Mouse (Mus musculus) frontal cortex, postnatal 10 days (tissue): Measurements from ENCODE around the gene Hc.

ENCODE experiments used
- DNase-seq, 2 experiments: peaks; one replicate each; pipeline ENCODE4 v3.0.0; 2022; ENCODE audit warnings: low spot score in 2 of 2, mixed read lengths in 1 of 2

Gene Hc

GRCm38 (mm10) chr2:34954344-34954743 lies 106.9 kb downstream of the Hc start:
- DNase-seq, result no peak

DNA sequence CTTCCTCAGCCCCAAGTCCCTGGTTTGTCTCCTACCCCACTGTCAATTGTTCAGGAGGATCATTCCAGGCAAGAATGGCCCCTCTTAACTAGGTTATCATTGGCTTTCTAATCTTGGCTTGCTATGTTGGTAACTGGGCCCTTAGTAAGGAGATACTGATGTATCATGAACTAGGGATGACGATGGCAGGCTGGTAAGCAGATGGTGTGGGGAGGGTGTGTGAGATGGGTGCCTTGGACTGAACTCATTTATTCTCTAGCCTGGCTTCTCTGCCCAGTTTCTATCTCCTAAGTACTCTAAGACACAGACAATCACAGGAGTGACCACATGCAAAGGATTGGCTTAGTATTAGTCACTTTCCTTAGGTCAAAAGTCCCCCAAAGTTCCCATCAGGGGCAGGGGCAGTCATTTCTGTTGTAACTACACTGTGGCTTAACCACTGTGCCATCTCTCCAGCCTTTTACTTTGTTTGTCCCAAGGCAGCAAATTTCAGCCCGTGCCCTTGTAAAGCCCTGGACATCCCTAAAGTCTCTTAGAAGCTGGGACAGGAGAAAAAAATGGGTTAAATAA lies 107.6 kb downstream of the Hc start:
- no peak for DNase-seq

GRCm38 (mm10) chr2:34953018-34953417 lies 108.2 kb downstream of the Hc start:
- DNase-seq, result no peak

DNA sequence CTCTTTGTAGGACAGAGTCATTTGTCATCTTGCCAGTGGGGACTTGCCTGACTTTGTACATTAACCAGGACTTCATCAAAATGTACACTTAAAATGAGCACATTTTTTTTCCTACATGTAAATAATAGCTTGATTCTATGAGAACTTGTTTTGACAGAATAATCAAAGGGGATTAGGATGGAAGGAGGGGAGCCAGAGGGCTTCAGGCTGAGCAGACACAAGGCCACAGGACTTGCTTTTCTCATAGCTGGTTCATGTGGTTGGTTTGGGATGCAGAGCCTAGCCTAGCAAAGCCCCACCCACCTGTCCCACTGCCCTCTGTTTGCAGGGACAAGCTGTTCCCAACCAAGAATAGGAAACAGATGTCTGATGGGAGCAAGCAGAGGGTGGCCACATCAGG lies 109.8 kb downstream of the Hc start:
- no peak for DNase-seq

GRCm38 (mm10) chr2:34948622-34949021 lies 112.6 kb downstream of the Hc start:
- DNase-seq, result no peak

DNA sequence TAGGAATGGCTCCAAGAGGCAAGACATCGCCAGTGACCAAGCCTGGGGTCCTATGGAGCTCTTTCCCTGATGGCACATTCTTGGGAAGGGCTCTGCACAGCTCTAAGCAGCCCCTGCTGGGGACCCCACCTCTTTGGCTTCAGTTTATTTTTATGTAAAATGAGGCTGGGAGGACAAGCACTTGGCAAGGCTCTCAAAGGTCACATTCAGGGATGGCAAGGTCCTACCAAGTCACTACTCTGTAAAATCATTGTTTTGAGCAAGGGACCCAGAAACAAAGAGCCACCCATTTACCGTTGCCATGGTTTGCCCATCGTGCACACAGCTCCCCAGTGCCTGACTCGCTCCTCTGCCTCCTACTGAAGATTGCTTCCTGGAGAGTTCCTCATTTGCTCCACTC lies 115.2 kb downstream of the Hc start:
- no peak for DNase-seq

- no peak for DNase-seq
These were observed 115.7 kb downstream of the Hc start for GRCm38 (mm10) chr2:34945580-34945979.

GRCm38 (mm10) chr2:34944761-34945160 lies 116.5 kb downstream of the Hc start:
- peak in 1 of 2 experiments; percentile 23 for DNase-seq

DNA sequence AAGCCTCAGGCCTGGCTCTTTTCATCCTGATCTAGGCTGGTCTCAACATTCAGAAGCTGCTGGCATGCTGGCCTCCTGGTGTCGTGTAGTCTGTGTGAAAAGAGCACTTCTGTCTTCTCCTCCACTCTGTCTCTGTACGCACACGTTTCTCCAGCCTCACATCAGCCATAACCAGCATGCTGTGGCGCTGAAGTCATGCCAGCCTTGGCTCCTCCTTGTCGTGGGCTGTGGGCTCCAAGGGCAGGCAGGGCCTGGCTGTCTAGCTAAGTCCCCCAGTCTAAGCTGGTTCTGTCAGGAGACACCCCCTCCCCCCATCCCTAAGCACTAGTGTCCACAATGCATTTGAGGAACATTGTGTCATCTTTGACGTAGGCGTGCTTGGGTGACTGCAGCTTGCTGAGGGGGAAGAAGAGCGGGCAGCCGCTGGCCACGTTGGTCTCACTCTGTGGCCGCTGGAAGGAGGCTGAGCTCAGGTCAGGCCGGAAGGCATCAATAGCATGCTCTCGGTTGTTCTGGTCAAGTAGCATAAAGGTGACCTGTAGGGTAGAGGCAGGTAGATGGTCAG lies 117.6 kb downstream of the Hc start:
- no peak for DNase-seq

- no peak for DNase-seq
These were observed 120.1 kb downstream of the Hc start for GRCm38 (mm10) chr2:34941061-34941675.

GRCm38 (mm10) chr2:34940246-34940645 lies 121.0 kb downstream of the Hc start:
- no peak for DNase-seq

DNA sequence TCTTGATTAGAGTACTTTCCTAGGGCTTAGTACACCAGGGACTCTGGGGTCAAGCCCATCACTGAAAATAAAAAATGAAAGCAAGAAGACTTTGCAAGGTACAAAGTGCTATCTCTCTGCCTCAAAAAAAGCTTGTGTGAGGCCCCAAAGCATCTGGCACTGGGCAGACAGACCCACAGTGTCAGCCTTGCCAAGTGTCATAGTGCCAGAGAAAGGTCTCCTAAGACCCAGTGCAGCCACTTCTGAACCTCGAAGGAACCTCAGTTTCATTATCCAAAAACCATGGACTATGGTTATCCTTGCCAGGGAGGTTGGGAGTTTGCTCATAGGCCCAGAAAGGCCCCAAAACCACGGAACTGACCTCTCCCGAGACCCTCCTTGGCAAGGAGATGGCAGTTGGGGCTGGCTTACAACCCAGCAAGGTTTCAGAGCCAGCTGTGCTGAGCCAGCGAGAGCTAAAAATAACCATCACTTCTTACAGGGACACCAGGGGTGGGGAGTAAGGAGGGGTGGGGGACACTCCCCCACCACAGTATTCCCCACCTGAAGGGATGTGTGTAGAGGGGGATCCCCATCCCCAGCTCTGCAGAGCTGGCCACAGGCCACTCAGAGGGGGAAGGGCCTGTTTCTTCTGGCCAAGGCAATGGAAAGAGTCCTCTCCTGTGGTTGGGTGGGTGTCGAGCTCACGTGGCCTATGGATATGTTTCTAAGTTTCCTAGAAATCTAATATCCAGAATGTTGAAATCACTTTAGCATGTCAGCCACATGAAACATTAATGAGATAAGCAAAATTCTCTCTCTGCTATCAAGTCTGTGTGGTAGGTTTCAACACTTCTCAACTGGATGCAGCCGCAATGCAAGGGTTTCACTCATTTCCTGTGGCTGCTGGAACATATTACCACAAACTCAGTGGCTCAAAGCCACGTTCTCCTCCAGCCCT lies 122.7 kb downstream of the Hc start:
- no peak for DNase-seq

DNA sequence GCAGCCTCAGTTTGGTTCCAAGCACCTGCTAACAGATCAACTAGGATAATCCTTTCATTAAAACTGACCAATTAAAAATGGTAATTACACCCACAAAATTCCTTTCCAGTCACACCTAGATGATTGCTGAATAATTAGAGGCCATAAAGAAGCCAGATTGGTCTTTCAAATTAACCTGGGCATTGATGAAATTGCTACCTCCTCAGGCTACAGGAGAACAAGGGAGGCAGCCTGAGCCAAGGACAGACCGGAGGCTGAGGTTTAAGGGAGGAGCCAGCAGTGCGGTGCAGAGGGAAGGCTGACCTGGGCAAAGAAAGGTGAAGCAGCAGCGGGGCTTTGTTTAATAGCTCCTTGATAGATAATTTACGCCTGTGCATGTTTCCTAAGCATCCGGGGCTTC lies 123.8 kb downstream of the Hc start:
- DNase-seq, result no peak
